Mouse (Mus musculus) liver, postnatal 0 days (tissue): ENCODE data around the gene Iqgap1. TPM values are rescaled to one million over a fixed set of nuclear protein-coding genes. Genes with fewer than 3 reads are reported as not detected.

Experiments
- ATAC-seq: fragments of 200-750 bp; cut with Nextera tagmentation; 2 replicates; pipeline ENCODE4 v1.8.0; 2017; ENCODE audit warnings: mild to moderate bottlenecking, moderate library complexity
- DNase-seq: peaks from one replicate; pipeline ENCODE4 v3.0.0-alpha.2; 2016
- H3K27ac ChIP-seq: fragments of 300-500 bp; sonication (generic); 2 replicates; pipeline ENCODE4 v1.5.1; 2014; ENCODE audit warnings: antibody characterized with exemption, moderate library complexity, mild to moderate bottlenecking, low read depth
- H3K27me3 ChIP-seq: fragments of 300-500 bp; sonication (generic); 2 replicates; pipeline ENCODE4 v1.6.1; 2014; ENCODE audit warnings: low read length, control low read depth, mixed read lengths; ENCODE audit not compliant: insufficient read depth
- H3K36me3 ChIP-seq: fragments of 300-500 bp; sonication (generic); replicated peaks from 2 replicates; pipeline ENCODE4 v1.6.1; 2014; ENCODE audit warnings: mild to moderate bottlenecking, control low read depth, low read length, moderate library complexity, mixed read lengths; ENCODE audit not compliant: insufficient read depth
- H3K4me1 ChIP-seq: fragments of 300-500 bp; sonication (generic); 2 replicates; pipeline ENCODE4 v1.6.1; 2014; ENCODE audit warnings: antibody characterized with exemption, mild to moderate bottlenecking, control low read depth; ENCODE audit not compliant: insufficient read depth
- H3K4me2 ChIP-seq: fragments of 300-500 bp; sonication (generic); 2 replicates; pipeline ENCODE4 v1.6.1; 2014; ENCODE audit warnings: low read depth, mild to moderate bottlenecking, low read length, moderate library complexity, mixed read lengths
- H3K4me3 ChIP-seq: fragments of 300-500 bp; sonication (generic); 2 replicates; pipeline ENCODE4 v1.5.1; 2014; ENCODE audit warnings: low read depth, low read length
- H3K9ac ChIP-seq: fragments of 300-500 bp; sonication (generic); replicated peaks from 2 replicates; pipeline ENCODE4 v1.6.1; 2014; ENCODE audit warnings: mild to moderate bottlenecking, moderate library complexity
- H3K9me3 ChIP-seq: fragments of 300-500 bp; sonication (generic); 2 replicates; pipeline ENCODE4 v1.6.1; 2016; ENCODE audit warnings: mild to moderate bottlenecking, control low read depth, low read length, mixed read lengths
- CTCF ChIP-seq: sonication (generic); IDR thresholded peaks from 2 replicates; pipeline ENCODE4 v1.5.1; 2016; ENCODE audit warnings: antibody characterized with exemption, low read depth
- EP300 ChIP-seq: IDR thresholded peaks from 2 replicates; pipeline ENCODE4 v1.6.1; 2016; ENCODE audit warnings: antibody characterized with exemption, low read depth, mild to moderate bottlenecking
- WGBS: fragments of 180-500 bp; shearing (Covaris S2); extraction: QIAGEN DNeasy Blood & Tissue Kit; methylation state at CpG from one replicate; pipeline ENCODE4 v1.1.7; 2014; ENCODE audit not compliant: insufficient replicate concordance; 5-methylcytosine and 5-hydroxymethylcytosine counted together
- polyA plus RNA-seq: library from polyadenylated mRNA; unstranded; fragments of >200 nt; fragmentation: Nextera tagmentation; extraction: Ambion mirVana; gene quantifications from 2 replicates; pipeline ENCODE4 v1.2.1, GENCODE M21; 2015

Gene Iqgap1
- polyA plus RNA-seq, 1 experiment from 2014 or later: 13.6 TPM

- DNase-seq: no peak
- peaks cover 71% of the 10 kb centered on the region for H3K36me3 ChIP-seq
- no peak for ATAC-seq
- H3K4me3 ChIP-seq: no peak overlapping the region
- H3K9ac ChIP-seq: no peak overlapping the region
- no peak overlapping the region for H3K27ac ChIP-seq
- no peaks in the 10 kb centered on the region for H3K27me3 ChIP-seq
- H3K4me2 ChIP-seq: no peak overlapping the region
- TF ChIP-seq EP300 (no peak), CTCF (no peak)
- 73% methylated on average over 9 of the region's 9 CpGs for WGBS
- no peaks in the 10 kb centered on the region for H3K4me1 ChIP-seq
- no peaks in the 10 kb centered on the region for H3K9me3 ChIP-seq
These were observed 80.5 kb downstream of the Iqgap1 start for GRCm38 (mm10) chr7:80745250-80745649.

- WGBS: 76% methylated on average over 9 of the region's 9 CpGs
These were observed 81.7 kb downstream of the Iqgap1 start for GRCm38 (mm10) chr7:80743920-80744630.

GRCm38 (mm10) chr7:80742671-80743070, 83.1 kb downstream of the Iqgap1 start:
- H3K27me3 ChIP-seq: no peaks in the 10 kb centered on the region
- no peak overlapping the region for H3K4me2 ChIP-seq
- DNase-seq (no peak), ATAC-seq (no peak)
- no peak overlapping the region for H3K27ac ChIP-seq
- no peaks in the 10 kb centered on the region for H3K9me3 ChIP-seq
- no peak overlapping the region for H3K4me3 ChIP-seq
- H3K4me1 ChIP-seq: no peaks in the 10 kb centered on the region
- TF ChIP-seq CTCF (no peak), EP300 (no peak)
- WGBS: 86% methylated on average over 3 of the region's 3 CpGs
- no peak overlapping the region for H3K9ac ChIP-seq
- H3K36me3 ChIP-seq: peaks cover 74% of the 10 kb centered on the region

More at GRCm38 (mm10) chr7:80743920-80744630, 81.7 kb downstream of the Iqgap1 start:
- H3K9ac ChIP-seq: no peak overlapping the region
- H3K27me3 ChIP-seq: no peaks in the 10 kb centered on the region
- H3K36me3 ChIP-seq: peaks cover 72% of the 10 kb centered on the region
- H3K4me1 ChIP-seq: no peaks in the 10 kb centered on the region
- H3K4me3 ChIP-seq: no peak overlapping the region
- H3K4me2 ChIP-seq: no peak overlapping the region
- ATAC-seq: no peak
- no peak overlapping the region for H3K27ac ChIP-seq
- H3K9me3 ChIP-seq: no peaks in the 10 kb centered on the region
- TF ChIP-seq CTCF (no peak), EP300 (no peak)
- DNase-seq: no peak

GRCm38 (mm10) chr7:80740954-80741353, 84.8 kb downstream of the Iqgap1 start:
- Histone ChIP-seq H3K27ac (no peak overlapping the region), H3K4me1 (no peaks in the 10 kb centered on the region), H3K27me3 (no peaks in the 10 kb centered on the region), H3K4me3 (no peak overlapping the region), H3K9ac (no peak overlapping the region), H3K9me3 (no peaks in the 10 kb centered on the region), H3K4me2 (no peak overlapping the region), H3K36me3 (peaks cover 72% of the 10 kb centered on the region)
- ATAC-seq (no peak), DNase-seq (peak; percentile 56)
- WGBS: 43% methylated on average over 7 of the region's 7 CpGs
- TF ChIP-seq CTCF (peak; percentile 89), EP300 (no peak)

GRCm38 (mm10) chr7:80736199-80736598, 89.6 kb downstream of the Iqgap1 start:
- no peak overlapping the region for H3K9ac ChIP-seq
- ATAC-seq: no peak
- no peak overlapping the region for H3K4me2 ChIP-seq
- DNase-seq: no peak
- H3K4me3 ChIP-seq: no peak overlapping the region
- no peak overlapping the region for H3K27ac ChIP-seq
- no peaks in the 10 kb centered on the region for H3K4me1 ChIP-seq
- no peak for TF ChIP-seq EP300
- no peak for TF ChIP-seq CTCF
- H3K9me3 ChIP-seq: no peaks in the 10 kb centered on the region
- no peaks in the 10 kb centered on the region for H3K27me3 ChIP-seq
- H3K36me3 ChIP-seq: peaks cover 77% of the 10 kb centered on the region
- 57% methylated on average over 10 of the region's 10 CpGs for WGBS

GRCm38 (mm10) chr7:80732986-80733385, 92.8 kb downstream of the Iqgap1 start:
- Histone ChIP-seq H3K36me3 (peaks cover 75% of the 10 kb centered on the region), H3K4me2 (no peak overlapping the region), H3K27me3 (no peaks in the 10 kb centered on the region), H3K4me1 (no peaks in the 10 kb centered on the region), H3K4me3 (no peak overlapping the region), H3K9ac (no peak overlapping the region), H3K27ac (no peak overlapping the region), H3K9me3 (no peaks in the 10 kb centered on the region)
- WGBS: 90% methylated on average over 11 of the region's 11 CpGs
- TF ChIP-seq EP300 (no peak), CTCF (no peak)
- DNase-seq (no peak), ATAC-seq (no peak)
